Mouse (Mus musculus) intestine, postnatal 0 days (tissue): Measurements from ENCODE around the gene Dst. TPM values are rescaled to one million over a fixed set of nuclear protein-coding genes. Genes with fewer than 3 reads are reported as not detected.
"Not testable (repeated sequence)": the region's sequence is repeated elsewhere in the genome, so short reads cannot be mapped to it uniquely, and the experiment has no call there.

Experiments
- ATAC-seq: fragments of 200-750 bp; cut with Nextera tagmentation; 2 replicates; pipeline ENCODE4 v1.8.0; 2017; ENCODE audit warnings: mild to moderate bottlenecking, moderate TSS enrichment, moderate library complexity
- H3K27ac ChIP-seq: fragments of 300-500 bp; sonication (generic); 2 replicates; pipeline ENCODE4 v1.5.1; 2014; ENCODE audit warnings: mild to moderate bottlenecking, low read depth, low read length, moderate library complexity
- H3K27me3 ChIP-seq: fragments of 300-500 bp; sonication (generic); replicated peaks from 2 replicates; pipeline ENCODE4 v1.6.1; 2014; ENCODE audit warnings: low read length, mixed read lengths; ENCODE audit not compliant: control insufficient read depth, insufficient read depth
- H3K36me3 ChIP-seq: fragments of 300-500 bp; sonication (generic); 2 replicates; pipeline ENCODE4 v1.6.1; 2014; ENCODE audit warnings: mild to moderate bottlenecking, moderate library complexity; ENCODE audit not compliant: control insufficient read depth, insufficient read depth
- H3K4me1 ChIP-seq: fragments of 300-500 bp; sonication (generic); replicated peaks from 2 replicates; pipeline ENCODE4 v1.6.1; 2014; ENCODE audit warnings: antibody characterized with exemption, low read length, mixed read lengths; ENCODE audit not compliant: control insufficient read depth, insufficient read depth
- H3K4me2 ChIP-seq: fragments of 300-500 bp; sonication (generic); replicated peaks from 2 replicates; pipeline ENCODE4 v1.6.1; 2014; ENCODE audit warnings: low read depth, mild to moderate bottlenecking, moderate library complexity
- H3K4me3 ChIP-seq: fragments of 300-500 bp; sonication (generic); 2 replicates; pipeline ENCODE4 v1.5.1; 2014; ENCODE audit warnings: low read depth, low read length
- H3K9ac ChIP-seq: fragments of 300-500 bp; sonication (generic); 2 replicates; pipeline ENCODE4 v1.6.1; 2014; ENCODE audit warnings: mild to moderate bottlenecking, low read depth, low read length
- H3K9me3 ChIP-seq: fragments of 300-500 bp; sonication (generic); 2 replicates; pipeline ENCODE4 v1.6.1; 2016; ENCODE audit warnings: mixed run types; ENCODE audit not compliant: control insufficient read depth
- CTCF ChIP-seq: sonication (generic); IDR thresholded peaks from 2 replicates; pipeline ENCODE4 v1.5.1; 2016; ENCODE audit warnings: low read depth, mild to moderate bottlenecking, control low read depth, antibody characterized with exemption, moderate library complexity
- WGBS: fragments of 180-500 bp; shearing (Covaris S2); extraction: QIAGEN DNeasy Blood & Tissue Kit; methylation state at CpG from one replicate; pipeline ENCODE4 v1.1.7; 2014; 5-methylcytosine and 5-hydroxymethylcytosine counted together
- polyA plus RNA-seq: library from polyadenylated mRNA; unstranded; fragments of >200 nt; fragmentation: Nextera tagmentation; extraction: Ambion mirVana; gene quantifications from 2 replicates; pipeline ENCODE4 v1.2.1, GENCODE M21; 2015

The Dst gene
- polyA plus RNA-seq, 1 experiment from 2014 or later = 19.0 TPM

DNA sequence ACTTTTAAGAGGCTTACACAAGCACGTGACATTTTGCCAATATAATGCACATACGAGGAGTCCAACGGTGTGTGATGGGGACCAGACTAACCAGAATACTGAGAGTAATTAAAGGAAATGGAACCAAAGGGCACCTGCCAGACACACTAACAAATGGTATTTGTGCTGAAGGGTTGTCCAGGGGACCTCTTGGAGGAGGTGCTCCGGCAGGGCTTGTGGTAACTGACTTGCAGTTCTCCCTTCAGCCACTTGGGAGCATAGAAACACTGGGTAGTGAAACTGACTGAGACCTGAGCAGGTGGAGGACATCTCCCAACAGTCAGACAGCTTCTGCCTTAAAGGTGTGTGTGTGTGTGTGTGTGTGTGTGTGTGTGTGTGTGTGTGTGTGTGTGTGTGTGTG, 153.1 kb downstream of the Dst start:
- Histone ChIP-seq H3K4me2 (no peak overlapping the region), H3K9me3 (no peaks in the 10 kb centered on the region), H3K36me3 (no peaks in the 10 kb centered on the region), H3K27me3 (no peaks in the 10 kb centered on the region), H3K9ac (no peak overlapping the region), H3K4me3 (no peak overlapping the region), H3K27ac (no peak overlapping the region), H3K4me1 (no peaks in the 10 kb centered on the region)
- WGBS = 13% methylated on average over 4 of the region's 4 CpGs
- peak; percentile 77 for ATAC-seq
- peak; percentile 83 for TF ChIP-seq CTCF

GRCm38 (mm10) chr1:34061860-34062259, 153.8 kb downstream of the Dst start:
- WGBS = 51% methylated on average over 1 of the region's 1 CpGs
- H3K27me3 ChIP-seq = no peaks in the 10 kb centered on the region
- H3K9ac ChIP-seq = no peak overlapping the region
- no peak overlapping the region for H3K4me3 ChIP-seq
- H3K4me2 ChIP-seq = no peak overlapping the region
- no peak overlapping the region for H3K27ac ChIP-seq
- no peaks in the 10 kb centered on the region for H3K36me3 ChIP-seq
- no peak for TF ChIP-seq CTCF
- peak; percentile 65 for ATAC-seq
- no peaks in the 10 kb centered on the region for H3K4me1 ChIP-seq
- H3K9me3 ChIP-seq = no peaks in the 10 kb centered on the region

DNA sequence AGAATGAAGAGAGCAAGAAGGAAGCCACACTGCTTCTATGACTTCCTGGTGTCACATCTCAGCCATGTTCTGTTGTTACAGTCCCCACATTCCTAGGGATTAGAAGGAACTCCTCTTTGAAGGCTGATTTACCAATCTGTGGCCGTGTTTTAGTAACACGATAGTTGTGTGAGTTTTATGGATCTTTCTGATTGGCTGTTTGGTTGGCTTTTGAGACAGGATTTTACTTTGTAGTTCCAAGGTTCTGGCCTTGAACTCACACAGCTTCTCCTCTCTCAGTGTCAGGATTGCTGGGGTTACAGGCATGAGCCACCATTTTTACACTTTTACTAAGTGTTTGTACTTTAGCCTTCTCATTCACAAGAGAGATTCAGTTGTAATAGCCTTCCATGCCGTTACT, 155.9 kb downstream of the Dst start:
- no peak overlapping the region for H3K9ac ChIP-seq
- H3K4me1 ChIP-seq = no peaks in the 10 kb centered on the region
- no peak for ATAC-seq
- no peaks in the 10 kb centered on the region for H3K9me3 ChIP-seq
- no peak overlapping the region for H3K4me2 ChIP-seq
- TF ChIP-seq CTCF = no peak
- no peak overlapping the region for H3K27ac ChIP-seq
- 75% methylated on average over 3 of the region's 3 CpGs for WGBS
- H3K36me3 ChIP-seq = no peaks in the 10 kb centered on the region
- no peak overlapping the region for H3K4me3 ChIP-seq
- H3K27me3 ChIP-seq = no peaks in the 10 kb centered on the region

DNA sequence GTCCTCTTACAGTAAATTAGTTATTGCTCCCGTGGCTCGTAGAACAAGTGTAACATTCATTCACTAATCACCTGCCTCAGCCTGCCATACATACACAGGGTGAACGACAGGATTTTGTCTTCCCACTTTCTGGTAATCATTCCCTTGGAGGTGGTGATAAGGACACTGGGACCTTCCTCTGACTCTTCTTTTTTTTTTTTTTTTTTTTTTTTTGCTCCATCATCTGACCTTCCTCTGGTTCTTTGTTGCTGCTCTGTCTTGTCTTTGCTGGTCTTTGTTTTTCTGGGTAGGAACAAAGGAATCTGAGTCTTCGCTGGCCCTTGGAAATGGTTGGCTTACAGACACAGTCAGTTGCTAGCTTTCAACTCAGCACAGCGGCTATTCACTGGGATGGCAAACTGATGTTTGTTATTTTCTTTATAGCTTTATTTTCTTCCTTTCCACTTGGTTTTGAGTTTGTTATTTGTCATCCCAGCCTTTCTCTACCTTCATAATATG, 157.6 kb downstream of the Dst start:
- no peak overlapping the region for H3K27ac ChIP-seq
- no peak overlapping the region for H3K9ac ChIP-seq
- no peak overlapping the region for H3K4me3 ChIP-seq
- no peaks in the 10 kb centered on the region for H3K4me1 ChIP-seq
- no peaks in the 10 kb centered on the region for H3K36me3 ChIP-seq
- H3K4me2 ChIP-seq = no peak overlapping the region
- no peak for ATAC-seq
- TF ChIP-seq CTCF = no peak
- no peaks in the 10 kb centered on the region for H3K9me3 ChIP-seq
- no peaks in the 10 kb centered on the region for H3K27me3 ChIP-seq
- WGBS = 73% methylated on average over 5 of the region's 5 CpGs

- not testable (repeated sequence) for H3K9ac ChIP-seq, H3K27ac ChIP-seq, H3K9me3 ChIP-seq, H3K36me3 ChIP-seq, H3K4me1 ChIP-seq, ATAC-seq, H3K4me3 ChIP-seq, H3K27me3 ChIP-seq, H3K4me2 ChIP-seq
- WGBS = 95% methylated on average over 4 of the region's 4 CpGs
Observed at GRCm38 (mm10) chr1:34066401-34066800, 158.4 kb downstream of the Dst start.

- H3K36me3 ChIP-seq = no peaks in the 10 kb centered on the region
- H3K27ac ChIP-seq = no peak overlapping the region
- H3K4me2 ChIP-seq = no peak overlapping the region
- WGBS = 54% methylated on average over 5 of the region's 5 CpGs
- no peak overlapping the region for H3K4me3 ChIP-seq
- no peak for ATAC-seq
- no peaks in the 10 kb centered on the region for H3K9me3 ChIP-seq
- H3K9ac ChIP-seq = no peak overlapping the region
- no peaks in the 10 kb centered on the region for H3K4me1 ChIP-seq
- TF ChIP-seq CTCF = peak; percentile 61
- no peaks in the 10 kb centered on the region for H3K27me3 ChIP-seq
Observed at GRCm38 (mm10) chr1:34068341-34068740, 160.3 kb downstream of the Dst start.
